Mouse (Mus musculus) neural tube, embryonic 11.5 days (tissue): ENCODE data around the gene Cav2. TPM values are rescaled to one million over a fixed set of nuclear protein-coding genes. Genes with fewer than 3 reads are reported as not detected.

ENCODE experiments used
- ATAC-seq: fragments of 200-750 bp; cut with Nextera tagmentation; 2 replicates; pipeline ENCODE4 v1.8.0; 2017; ENCODE audit warnings: moderate number of reproducible peaks, mild to moderate bottlenecking, moderate TSS enrichment, moderate library complexity; ENCODE audit not compliant: insufficient read depth, low FRiP score, low TSS enrichment
- DNase-seq: peaks from one replicate; pipeline ENCODE4 v3.0.0-alpha.2; 2015; ENCODE audit warnings: low spot score
- H3K27ac ChIP-seq: fragments of 300-500 bp; sonication (generic); 2 replicates; pipeline ENCODE4 v1.5.1; 2014; ENCODE audit warnings: low read depth, mild to moderate bottlenecking, low read length
- H3K27me3 ChIP-seq: fragments of 300-500 bp; sonication (generic); 2 replicates; pipeline ENCODE4 v1.6.1; 2014; ENCODE audit warnings: mild to moderate bottlenecking, low read length, mixed read lengths; ENCODE audit not compliant: control insufficient read depth, insufficient read depth
- H3K36me3 ChIP-seq: fragments of 300-500 bp; sonication (generic); 2 replicates; pipeline ENCODE4 v1.6.1; 2014; ENCODE audit warnings: mild to moderate bottlenecking, low read length, moderate library complexity, mixed read lengths; ENCODE audit not compliant: control insufficient read depth, insufficient read depth
- H3K4me1 ChIP-seq: fragments of 300-500 bp; sonication (generic); 2 replicates; pipeline ENCODE4 v1.6.1; 2014; ENCODE audit warnings: low read length, mixed read lengths; ENCODE audit not compliant: control insufficient read depth, insufficient read depth
- H3K4me2 ChIP-seq: fragments of 300-500 bp; sonication (generic); 2 replicates; pipeline ENCODE4 v1.6.1; 2014; ENCODE audit warnings: low read depth, mild to moderate bottlenecking, moderate library complexity
- H3K4me3 ChIP-seq: fragments of 300-500 bp; sonication (generic); 2 replicates; pipeline ENCODE4 v1.5.1; 2014; ENCODE audit warnings: low read depth, low read length
- H3K9ac ChIP-seq: fragments of 300-500 bp; sonication (generic); 2 replicates; pipeline ENCODE4 v1.6.1; 2014; ENCODE audit warnings: mild to moderate bottlenecking, low read length
- H3K9me3 ChIP-seq: fragments of 300-500 bp; sonication (generic); 2 replicates; pipeline ENCODE4 v1.6.1; 2016; ENCODE audit warnings: low read length; ENCODE audit not compliant: control insufficient read depth
- WGBS: fragments of 180-500 bp; shearing (Covaris S2); extraction: QIAGEN DNeasy Blood & Tissue Kit; methylation state at CpG from one replicate; pipeline ENCODE4 v1.1.7; 2014; 5-methylcytosine and 5-hydroxymethylcytosine counted together
- polyA plus RNA-seq: library from polyadenylated mRNA; unstranded; fragments of >200 nt; fragmentation: Nextera tagmentation; extraction: Ambion mirVana; gene quantifications from 2 replicates; pipeline ENCODE4 v1.2.1, GENCODE M21; 2014

Cav2 gene
- polyA plus RNA-seq, 1 experiment from 2014 or later = 5.3 TPM

DNA sequence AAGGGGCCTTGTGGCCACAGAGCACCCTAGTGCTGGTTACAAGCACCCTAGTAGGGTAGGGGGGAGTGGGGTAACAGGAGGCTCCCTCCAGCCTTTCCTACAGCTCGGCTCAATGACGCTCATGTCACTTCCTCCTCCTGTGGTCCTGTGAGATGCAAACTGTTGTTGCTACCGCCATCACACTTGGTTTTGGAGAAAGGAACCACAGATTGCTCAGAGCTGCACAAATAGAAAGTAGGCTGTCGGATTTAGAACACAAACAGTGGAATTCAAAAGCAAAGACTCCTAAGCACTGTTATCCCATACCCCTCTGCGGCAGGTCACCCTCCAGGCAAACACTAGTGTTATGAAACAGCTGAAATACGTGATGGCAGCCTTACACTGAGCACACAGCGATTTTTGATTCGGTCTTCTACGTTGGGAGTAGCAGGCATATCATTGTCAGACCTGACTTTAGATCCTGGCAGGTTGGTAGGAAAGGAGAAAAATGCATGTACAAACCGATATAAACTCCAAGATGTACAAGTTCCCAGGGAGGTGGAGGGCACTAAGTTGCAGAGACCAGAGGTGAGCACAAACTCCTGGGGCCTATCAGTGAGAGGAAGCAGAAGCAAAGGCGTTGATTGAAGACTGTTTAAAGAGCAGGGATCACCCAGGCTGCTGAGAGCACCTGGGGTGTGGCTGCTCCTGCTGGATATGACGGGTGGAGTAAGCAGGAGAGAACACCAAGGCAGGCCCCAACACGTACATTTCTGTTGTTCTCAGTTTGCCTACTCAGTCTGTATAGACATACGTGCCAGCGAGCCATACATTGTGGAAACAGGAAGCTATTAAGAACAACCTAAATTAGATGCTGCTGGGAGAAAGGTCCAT lies 35.5 kb downstream of the Cav2 start:
- Histone ChIP-seq H3K4me2 (no peak overlapping the region), H3K27ac (no peak overlapping the region), H3K4me3 (no peak overlapping the region), H3K36me3 (no peaks in the 10 kb centered on the region), H3K27me3 (no peaks in the 10 kb centered on the region), H3K9ac (no peak overlapping the region), H3K9me3 (no peaks in the 10 kb centered on the region), H3K4me1 (no peaks in the 10 kb centered on the region)
- DNase-seq (no peak), ATAC-seq (no peak)
- WGBS = 79% methylated on average over 15 of the region's 15 CpGs

- Histone ChIP-seq H3K9ac (no peak overlapping the region), H3K27ac (no peak overlapping the region), H3K9me3 (no peaks in the 10 kb centered on the region), H3K4me2 (no peak overlapping the region), H3K4me3 (no peak overlapping the region), H3K4me1 (no peaks in the 10 kb centered on the region), H3K27me3 (no peaks in the 10 kb centered on the region), H3K36me3 (no peaks in the 10 kb centered on the region)
- DNase-seq (no peak), ATAC-seq (no peak)
- WGBS = 70% methylated on average over 1 of the region's 1 CpGs
These were observed 36.2 kb downstream of the Cav2 start for GRCm38 (mm10) chr6:17317167-17317524.

DNA sequence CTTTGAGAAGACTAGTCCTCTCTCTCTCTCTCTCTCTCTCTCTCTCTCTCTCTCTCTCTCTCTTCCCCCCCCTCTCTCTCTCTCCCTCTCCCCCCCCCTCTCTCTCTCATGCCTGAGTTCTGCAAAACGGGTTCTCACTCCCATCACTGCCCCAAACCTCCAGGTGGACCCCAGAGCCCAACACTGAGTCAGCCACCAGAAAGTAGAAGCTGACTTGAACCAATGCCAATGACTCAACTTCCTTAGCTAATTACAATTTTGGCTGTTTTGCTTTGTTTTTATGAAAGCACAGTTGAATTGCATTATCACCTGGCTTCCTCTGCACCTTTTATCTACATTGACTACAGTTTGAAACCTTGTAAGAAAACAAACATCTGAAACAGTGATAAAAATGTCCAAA lies 37.0 kb downstream of the Cav2 start:
- H3K27ac ChIP-seq = no peak overlapping the region
- DNase-seq (no peak), ATAC-seq (no peak)
- H3K36me3 ChIP-seq = no peaks in the 10 kb centered on the region
- no peaks in the 10 kb centered on the region for H3K27me3 ChIP-seq
- H3K4me3 ChIP-seq = no peak overlapping the region
- no peak overlapping the region for H3K4me2 ChIP-seq
- no peak overlapping the region for H3K9ac ChIP-seq
- no peaks in the 10 kb centered on the region for H3K9me3 ChIP-seq
- no peaks in the 10 kb centered on the region for H3K4me1 ChIP-seq
- 43% methylated on average over 1 of the region's 1 CpGs for WGBS

- 79% methylated on average over 6 of the region's 6 CpGs for WGBS
- Histone ChIP-seq H3K36me3 (no peaks in the 10 kb centered on the region), H3K27ac (no peak overlapping the region), H3K4me2 (no peak overlapping the region), H3K9me3 (no peaks in the 10 kb centered on the region), H3K4me1 (no peaks in the 10 kb centered on the region), H3K4me3 (no peak overlapping the region), H3K9ac (no peak overlapping the region), H3K27me3 (no peaks in the 10 kb centered on the region)
- ATAC-seq = no peak
- DNase-seq = no peak
These were observed 41.0 kb downstream of the Cav2 start for GRCm38 (mm10) chr6:17321976-17322375.

DNA sequence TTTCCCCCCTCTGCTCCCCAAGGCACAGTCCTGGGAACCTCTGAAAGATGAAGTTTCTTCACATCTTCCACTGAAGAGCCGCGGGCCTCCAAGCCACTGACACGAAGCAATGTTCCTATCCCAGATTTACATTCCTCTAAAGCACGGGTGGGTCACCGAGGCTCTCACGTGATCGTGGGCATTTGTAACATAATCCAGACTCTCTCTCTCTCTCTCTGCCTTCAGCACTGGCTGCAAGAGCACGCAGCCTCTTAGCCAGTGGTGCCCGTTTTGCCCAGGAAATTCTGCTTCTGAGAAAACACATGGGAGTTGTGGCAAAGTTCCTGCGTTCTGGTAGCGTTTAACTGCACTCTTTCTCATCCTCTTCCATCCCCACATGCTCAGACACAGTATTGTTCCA lies 46.2 kb downstream of the Cav2 start:
- ATAC-seq (no peak), DNase-seq (peak; percentile 21)
- WGBS = 54% methylated on average over 11 of the region's 11 CpGs
- H3K9me3 ChIP-seq = no peaks in the 10 kb centered on the region
- H3K27ac ChIP-seq = no peak overlapping the region
- no peak overlapping the region for H3K4me3 ChIP-seq
- H3K4me1 ChIP-seq = no peaks in the 10 kb centered on the region
- no peak overlapping the region for H3K9ac ChIP-seq
- H3K27me3 ChIP-seq = no peaks in the 10 kb centered on the region
- no peak overlapping the region for H3K4me2 ChIP-seq
- H3K36me3 ChIP-seq = no peaks in the 10 kb centered on the region

GRCm38 (mm10) chr6:17329801-17330200 lies 48.8 kb downstream of the Cav2 start:
- Histone ChIP-seq H3K27me3 (no peaks in the 10 kb centered on the region), H3K9ac (no peak overlapping the region), H3K9me3 (no peaks in the 10 kb centered on the region), H3K4me3 (no peak overlapping the region), H3K4me2 (no peak overlapping the region), H3K4me1 (no peaks in the 10 kb centered on the region), H3K27ac (no peak overlapping the region), H3K36me3 (no peaks in the 10 kb centered on the region)
- ATAC-seq (no peak), DNase-seq (no peak)
- 81% methylated on average over 3 of the region's 3 CpGs for WGBS

- H3K4me2 ChIP-seq = no peak overlapping the region
- H3K36me3 ChIP-seq = no peaks in the 10 kb centered on the region
- no peaks in the 10 kb centered on the region for H3K4me1 ChIP-seq
- no peak overlapping the region for H3K27ac ChIP-seq
- no peak overlapping the region for H3K4me3 ChIP-seq
- no peaks in the 10 kb centered on the region for H3K27me3 ChIP-seq
- no peaks in the 10 kb centered on the region for H3K9me3 ChIP-seq
- ATAC-seq (no peak), DNase-seq (no peak)
- WGBS = 76% methylated on average over 2 of the region's 2 CpGs
- H3K9ac ChIP-seq = no peak overlapping the region
These were observed 56.7 kb downstream of the Cav2 start for GRCm38 (mm10) chr6:17337724-17338123.

Other genes with a start within 250 kb of the Cav2 start
- gene Tes, start 216.0 kb upstream of the Cav2 start, polyA plus RNA-seq = 82.5 and 82.8 TPM in 2 replicates
- 16.5 and 19.9 TPM in 2 replicates for gene Cav1, start 25.1 kb downstream of the Cav2 start, polyA plus RNA-seq
- 5.4 and 6.9 TPM in 2 replicates for gene Met, start 182.6 kb downstream of the Cav2 start, polyA plus RNA-seq